Mouse (Mus musculus) brain, embryonic 14.5 days (tissue): Measurements from ENCODE around the gene Deaf1.

Experiments
- CTCF ChIP-seq: fragments of 200-500 bp; IDR thresholded peaks from 2 replicates; pipeline ENCODE4 v1.5.1; 2012; ENCODE audit warnings: inconsistent platforms, mild to moderate bottlenecking, moderate library complexity, borderline replicate concordance; ENCODE audit not compliant: insufficient read depth, insufficient read length; ENCODE audit errors: extremely low read depth
- POLR2A ChIP-seq: fragments of 200-500 bp; IDR thresholded peaks from 2 replicates; pipeline ENCODE4 v1.6.1; 2012; ENCODE audit warnings: mild to moderate bottlenecking, inconsistent platforms, borderline replicate concordance; ENCODE audit not compliant: poor library complexity, insufficient read depth, insufficient read length, severe bottlenecking; ENCODE audit errors: extremely low read depth

DNA sequence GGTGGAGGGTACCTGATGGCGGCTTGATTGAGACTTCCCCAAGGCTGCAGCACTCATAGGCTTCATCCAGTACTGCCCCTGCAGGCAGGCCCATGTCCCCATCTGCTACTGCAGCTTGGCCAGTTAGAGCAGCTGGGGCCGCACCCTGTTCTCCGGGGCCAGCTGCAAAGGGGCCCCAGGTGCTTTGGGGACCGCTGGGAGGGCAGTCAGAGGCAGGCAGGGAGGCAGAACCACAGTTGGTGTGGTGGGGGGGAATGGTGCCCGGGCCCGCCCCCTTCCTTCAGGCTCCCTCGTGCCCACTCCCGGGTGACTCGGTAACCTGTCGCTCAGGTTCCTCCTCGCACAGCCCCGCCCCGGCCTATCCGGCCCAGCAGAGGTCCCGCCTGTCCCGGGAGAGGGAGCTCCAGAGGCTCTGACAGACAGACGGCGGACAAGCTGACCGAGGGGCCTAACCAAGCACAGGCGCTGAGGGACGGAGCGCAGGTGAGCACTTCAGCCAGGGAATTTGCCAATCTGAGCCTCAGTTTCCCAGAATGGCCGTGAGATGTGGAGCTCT, 11.2 kb upstream of the Deaf1 start, which contains the start of gene Eps8l2:
- TF ChIP-seq POLR2A = no peak
- TF ChIP-seq CTCF = no peak
